Mouse (Mus musculus) stomach, postnatal 0 days (tissue): ENCODE measurements around the gene Ank3.

Source experiments
- CTCF ChIP-seq: IDR thresholded peaks from 2 replicates; pipeline ENCODE4 v1.5.1; 2016; ENCODE audit warnings: antibody characterized with exemption, low read depth, mild to moderate bottlenecking, moderate library complexity
- EP300 ChIP-seq: optimal IDR thresholded peaks from 2 replicates; pipeline ENCODE3; 2016; ENCODE audit warnings: antibody characterized with exemption

- TF ChIP-seq CTCF, result no peak
- TF ChIP-seq EP300, result no peak
Measured at GRCm38 (mm10) chr10:69810785-69811184, 412.2 kb downstream of the Ank3 start.
